Mouse (Mus musculus): ENCODE measurements at regions not wholly inside any gene's neighbourhood (a gene's known extent, or its start where the extent isn't known, plus 50 kb on each side); places are given as distances from the start of the nearest gene placed in this dataset.

DNA sequence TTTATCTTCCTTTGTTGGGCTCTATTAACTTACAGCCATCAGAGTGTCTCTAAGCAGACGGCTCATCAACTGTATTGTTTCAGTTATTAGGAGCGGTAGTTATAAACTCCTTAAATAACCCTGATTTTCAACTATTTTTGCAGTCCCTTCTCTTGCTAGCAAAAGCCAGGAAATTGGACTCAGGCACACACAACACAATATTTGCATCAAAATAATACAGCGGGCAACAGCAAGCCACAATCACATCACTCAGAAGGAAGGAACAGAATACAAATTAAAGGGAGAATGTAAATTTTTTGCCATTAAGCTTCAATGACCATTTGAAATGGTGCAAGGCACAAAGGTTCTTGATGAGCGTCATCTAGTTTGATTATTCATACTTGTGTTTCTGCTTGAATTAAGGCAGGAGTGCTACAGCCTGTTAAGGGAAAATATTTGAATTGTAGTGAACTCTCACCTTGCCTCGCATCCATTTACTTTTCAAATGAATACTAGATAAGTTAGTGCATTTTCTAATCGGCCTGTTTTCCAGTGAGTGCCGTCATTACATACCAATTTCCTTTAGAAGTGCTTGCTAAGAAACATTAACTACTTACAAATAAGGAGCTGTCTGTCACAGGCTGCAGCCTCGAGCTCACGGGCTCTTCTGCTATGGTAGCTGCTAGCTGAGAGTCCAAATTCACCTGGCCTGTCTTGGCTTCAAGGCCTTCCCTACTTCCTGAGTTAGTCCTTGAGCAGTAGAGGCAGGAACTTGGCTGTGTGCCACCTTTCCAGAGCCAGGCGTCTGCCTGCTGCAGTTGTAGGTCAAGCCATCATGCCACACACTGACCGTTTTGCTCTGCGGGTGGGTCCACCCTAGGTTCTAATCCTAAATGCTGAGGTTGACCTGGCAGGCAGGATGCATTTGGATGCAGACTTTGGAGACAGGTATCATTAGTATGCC, 91.1 kb upstream of the Kiz start:
- H3K9ac ChIP-seq (ENCODE audit: low read depth, low read length), result no peak overlapping the region
- no peak overlapping the region for H3K4me2 ChIP-seq (replicated peaks; ENCODE audit: low read depth, low read length)
- no peak for ATAC-seq (ENCODE audit: low FRiP score, low TSS enrichment)
- H3K9me3 ChIP-seq (ENCODE audit: control insufficient read depth, low read length), result no peaks in the 10 kb centered on the region
- no peaks in the 10 kb centered on the region for H3K36me3 ChIP-seq (ENCODE audit: control insufficient read depth, insufficient read depth, low read length)
- H3K27ac ChIP-seq (ENCODE audit: low read depth, low read length), result no peak overlapping the region
- no peaks in the 10 kb centered on the region for H3K27me3 ChIP-seq (ENCODE audit: control insufficient read depth, insufficient read depth, low read length)
- no peak overlapping the region for H3K4me3 ChIP-seq (ENCODE audit: low read length)
- no peaks in the 10 kb centered on the region for H3K4me1 ChIP-seq (ENCODE audit: control insufficient read depth, insufficient read depth, low read length)
- 69% methylated on average over 12 of the region's 12 CpGs for WGBS

DNA sequence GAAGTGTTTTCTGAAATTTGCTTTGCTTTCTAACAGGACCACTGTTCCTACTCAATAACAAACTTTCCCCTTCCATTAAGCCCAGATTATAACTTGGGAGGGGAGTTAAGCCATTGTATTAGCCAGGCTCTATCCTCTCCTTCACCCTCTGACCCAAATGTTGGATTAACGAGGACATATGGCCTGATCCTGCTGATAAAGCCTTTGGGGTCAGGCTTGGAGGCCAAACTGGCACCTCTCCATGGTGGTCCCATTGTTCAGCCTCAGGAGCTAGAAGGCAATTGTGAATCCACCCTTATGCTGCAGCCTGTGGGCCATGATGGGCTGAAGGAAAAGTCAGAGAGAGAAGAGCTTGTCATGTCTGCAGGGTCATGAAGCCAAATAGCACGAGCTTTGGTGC, 80.8 kb upstream of the Kiz start:
- no peaks in the 10 kb centered on the region for H3K27me3 ChIP-seq (ENCODE audit: control insufficient read depth, insufficient read depth, low read length)
- 54% methylated on average over 2 of the region's 2 CpGs for WGBS
- no peak overlapping the region for H3K4me2 ChIP-seq (replicated peaks; ENCODE audit: low read depth, low read length)
- no peaks in the 10 kb centered on the region for H3K36me3 ChIP-seq (ENCODE audit: control insufficient read depth, insufficient read depth, low read length)
- H3K4me3 ChIP-seq (ENCODE audit: low read length), result no peak overlapping the region
- H3K27ac ChIP-seq (ENCODE audit: low read depth, low read length), result no peak overlapping the region
- ATAC-seq (ENCODE audit: low FRiP score, low TSS enrichment), result no peak
- H3K9ac ChIP-seq (ENCODE audit: low read depth, low read length), result no peak overlapping the region
- no peaks in the 10 kb centered on the region for H3K4me1 ChIP-seq (ENCODE audit: control insufficient read depth, insufficient read depth, low read length)
- H3K9me3 ChIP-seq (ENCODE audit: control insufficient read depth, low read length), result no peaks in the 10 kb centered on the region

DNA sequence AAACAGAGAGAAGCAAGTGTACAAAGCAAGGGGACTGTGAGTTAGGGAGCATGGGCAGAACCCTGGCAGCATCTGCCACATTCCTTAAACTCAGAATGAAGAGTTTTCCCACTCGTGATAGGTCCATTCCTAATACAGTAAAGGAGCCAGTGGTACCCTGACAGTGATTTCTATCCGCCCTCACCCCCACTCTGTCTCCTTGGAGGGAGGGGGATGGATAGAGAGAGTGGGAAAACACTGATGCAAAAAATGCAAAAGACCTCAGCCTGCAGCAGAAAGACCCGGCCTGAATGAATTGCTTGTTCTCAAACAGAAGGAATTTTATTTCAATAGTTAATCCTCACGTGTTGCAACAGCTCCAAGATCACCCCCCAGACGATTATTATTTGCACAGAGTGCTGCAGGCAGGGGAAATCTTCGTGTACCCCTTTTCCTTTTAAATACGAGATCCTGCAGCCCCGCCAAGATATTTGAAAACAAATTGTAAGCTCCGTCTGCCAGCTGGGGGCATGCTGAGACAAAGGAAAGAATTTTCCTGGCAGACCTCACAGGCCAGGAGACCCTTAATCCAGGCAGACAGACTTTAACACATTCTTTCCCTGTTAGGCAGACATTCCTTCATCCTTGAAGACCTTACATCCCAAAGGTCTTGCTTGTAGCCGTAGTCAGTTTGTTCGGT, 68.4 kb upstream of the Kiz start:
- H3K4me3 ChIP-seq (ENCODE audit: low read length), result no peak overlapping the region
- no peak overlapping the region for H3K27ac ChIP-seq (ENCODE audit: low read depth, low read length)
- ATAC-seq (ENCODE audit: low FRiP score, low TSS enrichment), result no peak
- H3K4me2 ChIP-seq (replicated peaks; ENCODE audit: low read depth, low read length), result no peak overlapping the region
- 35% methylated on average over 11 of the region's 11 CpGs for WGBS
- no peaks in the 10 kb centered on the region for H3K9me3 ChIP-seq (ENCODE audit: control insufficient read depth, low read length)
- H3K36me3 ChIP-seq (ENCODE audit: control insufficient read depth, insufficient read depth, low read length), result no peaks in the 10 kb centered on the region
- H3K9ac ChIP-seq (ENCODE audit: low read depth, low read length), result no peak overlapping the region
- H3K27me3 ChIP-seq (ENCODE audit: control insufficient read depth, insufficient read depth, low read length), result no peaks in the 10 kb centered on the region
- no peaks in the 10 kb centered on the region for H3K4me1 ChIP-seq (ENCODE audit: control insufficient read depth, insufficient read depth, low read length)

DNA sequence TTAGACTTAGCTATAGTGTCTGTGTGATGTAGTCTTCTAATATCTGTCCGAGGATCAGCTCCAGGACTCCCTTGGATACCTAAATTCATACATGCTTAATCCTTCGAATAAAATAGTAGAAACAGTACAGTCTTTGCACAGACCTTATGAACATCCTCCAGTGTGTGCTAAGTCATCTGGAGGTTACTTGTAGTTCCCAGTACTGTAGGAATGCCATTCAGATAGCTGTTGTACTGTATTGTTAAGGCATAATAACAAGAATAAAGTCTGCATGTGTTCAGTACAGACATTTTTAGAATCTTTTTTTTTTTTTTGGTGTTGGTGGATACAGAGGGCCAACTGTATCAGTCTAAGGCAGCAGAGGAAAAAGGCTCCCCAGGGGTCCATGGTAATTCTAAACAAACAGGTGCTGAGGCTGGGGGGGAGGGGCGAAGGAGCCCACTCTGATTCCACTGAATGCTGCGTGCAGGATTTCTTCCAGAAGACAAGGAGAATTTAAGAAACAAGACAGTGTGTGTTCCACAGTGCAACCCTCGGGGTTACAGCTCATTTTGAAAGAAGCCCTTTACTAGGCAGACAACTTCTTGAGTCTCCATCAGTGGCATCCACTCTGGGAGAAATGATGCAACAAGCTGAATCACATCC, 67.7 kb upstream of the Kiz start:
- H3K27ac ChIP-seq (ENCODE audit: low read depth, low read length), result no peak overlapping the region
- no peaks in the 10 kb centered on the region for H3K27me3 ChIP-seq (ENCODE audit: control insufficient read depth, insufficient read depth, low read length)
- H3K9me3 ChIP-seq (ENCODE audit: control insufficient read depth, low read length), result no peaks in the 10 kb centered on the region
- WGBS, result 80% methylated on average over 5 of the region's 5 CpGs
- no peaks in the 10 kb centered on the region for H3K4me1 ChIP-seq (ENCODE audit: control insufficient read depth, insufficient read depth, low read length)
- no peak overlapping the region for H3K4me3 ChIP-seq (ENCODE audit: low read length)
- ATAC-seq (ENCODE audit: low FRiP score, low TSS enrichment), result no peak
- H3K36me3 ChIP-seq (ENCODE audit: control insufficient read depth, insufficient read depth, low read length), result no peaks in the 10 kb centered on the region
- H3K9ac ChIP-seq (ENCODE audit: low read depth, low read length), result no peak overlapping the region
- H3K4me2 ChIP-seq (replicated peaks; ENCODE audit: low read depth, low read length), result no peak overlapping the region

DNA sequence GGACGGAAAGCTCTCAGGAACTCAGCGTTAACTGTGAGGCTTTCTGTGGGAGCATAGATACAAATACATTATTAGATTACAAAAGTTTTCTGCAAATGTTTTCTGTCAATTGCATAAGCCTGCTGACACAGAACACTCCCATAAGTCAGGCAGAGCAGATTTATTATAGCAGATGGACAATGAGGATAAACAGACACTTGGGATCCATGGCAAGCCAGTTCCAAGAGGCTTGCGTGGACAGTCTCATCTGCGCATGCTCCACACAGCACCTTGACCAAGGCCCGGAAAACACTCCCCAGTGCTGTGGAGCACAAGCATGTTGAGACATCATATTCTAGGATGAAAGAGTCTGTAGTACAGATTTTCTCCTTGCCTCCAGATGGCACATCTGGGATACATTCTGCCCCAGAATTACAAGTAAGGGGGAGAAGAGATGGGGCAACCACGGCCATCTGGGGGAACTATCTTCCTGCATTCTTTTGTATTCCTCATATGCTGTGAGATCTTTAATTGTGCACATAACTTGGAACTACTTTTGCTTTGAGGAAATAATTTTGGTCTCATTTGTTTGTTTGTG, 62.7 kb upstream of the Kiz start:
- Histone ChIP-seq H3K9me3 (ENCODE audit: control insufficient read depth, low read length) (no peaks in the 10 kb centered on the region), H3K9ac (ENCODE audit: low read depth, low read length) (no peak overlapping the region), H3K36me3 (ENCODE audit: control insufficient read depth, insufficient read depth, low read length) (no peaks in the 10 kb centered on the region), H3K4me1 (ENCODE audit: control insufficient read depth, insufficient read depth, low read length) (no peaks in the 10 kb centered on the region), H3K4me3 (ENCODE audit: low read length) (no peak overlapping the region), H3K27me3 (ENCODE audit: control insufficient read depth, insufficient read depth, low read length) (no peaks in the 10 kb centered on the region), H3K27ac (ENCODE audit: low read depth, low read length) (no peak overlapping the region), H3K4me2 (replicated peaks; ENCODE audit: low read depth, low read length) (no peak overlapping the region)
- 86% methylated on average over 6 of the region's 6 CpGs for WGBS
- no peak for ATAC-seq (ENCODE audit: low FRiP score, low TSS enrichment)

DNA sequence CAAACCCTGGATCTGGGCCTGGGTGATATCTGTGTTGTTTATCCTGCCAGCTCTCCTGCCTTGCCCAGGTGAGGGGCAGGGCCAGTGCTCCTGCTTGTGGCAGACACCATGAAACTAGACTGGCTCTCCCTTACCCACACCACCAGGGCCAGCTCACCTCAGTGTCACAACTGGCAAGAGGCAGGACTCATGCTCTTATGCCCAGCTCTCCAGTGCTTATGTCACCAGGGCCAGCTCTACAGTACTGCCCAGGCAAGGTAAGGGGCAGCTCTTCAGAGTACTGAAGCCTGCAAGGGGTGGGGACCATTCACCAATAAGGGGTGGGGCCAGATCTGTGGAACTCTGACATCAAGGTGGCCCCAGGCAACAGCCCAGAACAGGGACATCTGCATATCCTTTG, 52.7 kb upstream of the Kiz start:
- H3K27ac ChIP-seq (ENCODE audit: low read depth, low read length), result no peak overlapping the region
- H3K27me3 ChIP-seq (ENCODE audit: control insufficient read depth, insufficient read depth, low read length), result no peaks in the 10 kb centered on the region
- no peaks in the 10 kb centered on the region for H3K36me3 ChIP-seq (ENCODE audit: control insufficient read depth, insufficient read depth, low read length)
- no peak overlapping the region for H3K4me3 ChIP-seq (ENCODE audit: low read length)
- ATAC-seq (ENCODE audit: low FRiP score, low TSS enrichment), result no peak
- no peaks in the 10 kb centered on the region for H3K4me1 ChIP-seq (ENCODE audit: control insufficient read depth, insufficient read depth, low read length)
- H3K9ac ChIP-seq (ENCODE audit: low read depth, low read length), result no peak overlapping the region
- no peaks in the 10 kb centered on the region for H3K9me3 ChIP-seq (ENCODE audit: control insufficient read depth, low read length)
- H3K4me2 ChIP-seq (replicated peaks; ENCODE audit: low read depth, low read length), result no peak overlapping the region

All from kidney, embryonic 14.5 days (tissue).